Mouse (Mus musculus) small intestine, adult 2 months (tissue): ENCODE results near the gene Rptor.

Experiments
- CTCF ChIP-seq: fragments of 200-500 bp; IDR thresholded peaks from 2 replicates; pipeline ENCODE4 v1.5.1; 2012; ENCODE audit warnings: low read depth, mild to moderate bottlenecking, control low read depth, inconsistent platforms, low read length, moderate library complexity, mixed read lengths; ENCODE audit not compliant: insufficient replicate concordance, insufficient read length; ENCODE audit errors: extremely low read depth
- POLR2A ChIP-seq: fragments of 200-500 bp; IDR thresholded peaks from 2 replicates; pipeline ENCODE4 v1.6.1; 2012; ENCODE audit warnings: low read depth, mild to moderate bottlenecking, control low read depth, inconsistent platforms, low read length, moderate library complexity

DNA sequence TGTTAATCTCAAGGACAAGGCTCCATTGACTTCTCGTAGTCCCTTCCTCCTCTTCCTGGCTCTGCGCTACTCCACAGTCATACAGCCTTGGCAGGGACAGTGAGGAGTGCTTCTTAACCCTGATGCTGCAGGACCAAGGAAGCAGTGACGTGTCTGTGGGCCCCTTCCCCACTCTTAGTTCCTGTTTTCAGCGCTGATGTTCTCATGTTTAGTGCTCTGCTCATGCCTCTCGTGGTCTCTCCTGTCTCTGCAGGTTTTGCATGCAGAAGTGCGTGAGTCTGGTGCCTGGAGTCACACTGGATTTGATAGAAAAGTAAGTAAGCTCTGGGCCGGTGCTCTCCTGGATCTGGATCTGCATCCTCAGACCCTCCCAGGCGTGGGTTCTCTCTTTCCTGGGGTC is 177.6 kb downstream of the Rptor start:
- no peak for TF ChIP-seq POLR2A
- TF ChIP-seq CTCF: no peak
